In the genomic region with DNA sequence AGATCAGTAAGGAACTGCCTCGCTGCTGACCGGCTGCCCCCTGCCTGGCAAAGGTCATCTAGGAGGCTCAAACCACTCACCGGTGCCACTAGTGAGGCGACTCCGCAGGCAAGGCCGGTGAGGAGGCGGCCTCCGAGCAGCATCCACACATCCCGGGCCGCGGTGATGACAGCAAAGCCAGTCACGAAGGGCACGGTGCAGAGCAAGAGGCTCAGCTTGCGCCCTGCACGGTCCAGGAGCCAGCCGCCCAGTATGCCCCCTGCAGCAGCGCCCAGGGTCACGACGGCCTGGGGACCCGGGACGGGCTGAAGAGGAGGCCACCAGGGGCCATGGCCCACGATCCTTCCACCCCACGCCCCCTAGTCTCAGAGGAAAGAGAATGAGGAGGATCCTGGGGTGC, we compare ENCODE assay signal across 8 mouse cellular contexts. TPM values are rescaled to one million over a fixed set of nuclear protein-coding genes. Genes with fewer than 3 reads are reported as not detected.
A peak's percentile ranks its signal among the peaks of the same experiment; 100 is the strongest.
DNase-seq lines count a peak whose midpoint lies in the region; ATAC-seq and TF ChIP-seq lines count a peak whose summit lies in the region.

No protein-coding gene starts in this region.

- WGBS in forebrain, embryonic 12.5 days = under 1% methylated on average over 23 of the region's 23 CpGs
- under 1% methylated on average over 23 of the region's 23 CpGs for WGBS in limb, embryonic 14.5 days
- WGBS in neural tube, embryonic 12.5 days = 2% methylated on average over 23 of the region's 23 CpGs

- no peak for ATAC-seq in CD4-positive, CD25-positive, alpha-beta regulatory T cell, adult 4 months
- peak; percentile 42 for ATAC-seq in forebrain, embryonic 12.5 days (ENCODE audit: low FRiP score)
- 0 out of 2 replicates have a peak, but pooled peaks have one; percentile 0 for ATAC-seq in limb, embryonic 14.5 days (ENCODE audit: low FRiP score, low read depth)
- peak; percentile 71 for ATAC-seq in neural tube, embryonic 12.5 days (ENCODE audit: low FRiP score, low read depth)

- H3K27ac ChIP-seq in forebrain, embryonic 12.5 days = no peak overlapping the region
- H3K27ac ChIP-seq in limb, embryonic 14.5 days (replicated peaks; ENCODE audit: low read depth, low read length) = no peak overlapping the region
- no peak overlapping the region for H3K27ac ChIP-seq in neural tube, embryonic 12.5 days

- H3K9me3 ChIP-seq in forebrain, embryonic 12.5 days = no peaks in the 10 kb centered on the region
- H3K9me3 ChIP-seq in limb, embryonic 14.5 days (ENCODE audit: control insufficient read depth, low read length) = no peaks in the 10 kb centered on the region
- no peaks in the 10 kb centered on the region for H3K9me3 ChIP-seq in neural tube, embryonic 12.5 days

- peaks cover 27% of the 10 kb centered on the region for H3K4me1 ChIP-seq in forebrain, embryonic 12.5 days
- peaks cover 9% of the 10 kb centered on the region for H3K4me1 ChIP-seq in limb, embryonic 14.5 days (ENCODE audit: control insufficient read depth, insufficient read depth, low read length)
- peaks cover 17% of the 10 kb centered on the region for H3K4me1 ChIP-seq in neural tube, embryonic 12.5 days

- peak overlapping the region; percentile 95 for H3K4me2 ChIP-seq in forebrain, embryonic 12.5 days
- peak overlapping the region; percentile 97 for H3K4me2 ChIP-seq in limb, embryonic 14.5 days (replicated peaks; ENCODE audit: low read depth, low read length, severe bottlenecking)
- H3K4me2 ChIP-seq in neural tube, embryonic 12.5 days (replicated peaks) = peak overlapping the region; percentile 99

- peak; percentile 38 for DNase-seq in CD4-positive, CD25-positive, alpha-beta regulatory T cell, adult 2 months (ENCODE audit: low read depth, low spot score)
- peak; percentile 37 for DNase-seq in retina, embryonic 14.5 days (ENCODE audit: low spot score)
- no peak for DNase-seq in retina, postnatal 1 day
- DNase-seq in limb, embryonic 14.5 days (ENCODE audit: low spot score) = no peak
- no peak for DNase-seq in layer of hippocampus, adult 9-11 months

- H3K36me3 ChIP-seq in forebrain, embryonic 12.5 days (replicated peaks) = no peaks in the 10 kb centered on the region
- H3K36me3 ChIP-seq in limb, embryonic 14.5 days (ENCODE audit: control insufficient read depth, insufficient read depth, low read length) = peaks cover 7% of the 10 kb centered on the region; the same call in 1 of the 2 replicates
- peaks cover 4% of the 10 kb centered on the region for H3K36me3 ChIP-seq in neural tube, embryonic 12.5 days

- no peak for TF ChIP-seq POLR2A in limb, embryonic 14.5 days (IDR thresholded peaks at IDR 0.05; ENCODE audit: borderline replicate concordance, extremely low read depth, insufficient read depth, insufficient read length)

- H3K4me3 ChIP-seq in forebrain, embryonic 12.5 days (replicated peaks) = peak overlapping the region; percentile 74
- peak overlapping the region; percentile 68 for H3K4me3 ChIP-seq in limb, embryonic 14.5 days (replicated peaks; ENCODE audit: low read length)
- H3K4me3 ChIP-seq in neural tube, embryonic 12.5 days = peak overlapping the region; percentile 73

- H3K9ac ChIP-seq in forebrain, embryonic 12.5 days = peak overlapping the region; percentile 91
- peak overlapping the region; percentile 76 for H3K9ac ChIP-seq in limb, embryonic 14.5 days (ENCODE audit: low read depth, low read length, severe bottlenecking)
- peak overlapping the region; percentile 83 for H3K9ac ChIP-seq in neural tube, embryonic 12.5 days

- H3K27me3 ChIP-seq in forebrain, embryonic 12.5 days = peaks cover 12% of the 10 kb centered on the region
- H3K27me3 ChIP-seq in limb, embryonic 14.5 days (ENCODE audit: control insufficient read depth, insufficient read depth, low read length) = no peaks in the 10 kb centered on the region
- no peaks in the 10 kb centered on the region for H3K27me3 ChIP-seq in neural tube, embryonic 12.5 days (replicated peaks)

RNA-seq across cellular contexts. Expression of gene Slc2a8, which starts 0.6 kb away (rescaled TPM):
- polyA plus RNA-seq in CD4-positive, CD25-positive, alpha-beta regulatory T cell, adult 4 months (2017; shearing (Covaris generic)) = 1 to 10 TPM; 1.7 to 3.3 TPM
- polyA plus RNA-seq in forebrain, embryonic 12.5 days (2016; fragmentation: Nextera tagmentation; extraction: Ambion mirVana) = 14.4 and 16.3 TPM in 2 replicates
- polyA plus RNA-seq in limb, embryonic 14.5 days (2012; rRNA removed) = 26.0 and 40.6 TPM in 2 replicates
- polyA plus RNA-seq in limb, embryonic 14.5 days (2014; fragmentation: Nextera tagmentation; extraction: Ambion mirVana) = 16.8 and 20.4 TPM in 2 replicates
- polyA plus RNA-seq in neural tube, embryonic 12.5 days (2016; fragmentation: Nextera tagmentation; extraction: Ambion mirVana) = 25.0 and 26.3 TPM in 2 replicates

RNA-seq across cellular contexts. Expression of gene Lrsam1, which starts 19.9 kb away (rescaled TPM):
- polyA plus RNA-seq in CD4-positive, CD25-positive, alpha-beta regulatory T cell, adult 4 months (2017; shearing (Covaris generic)) = 10 to 100 TPM in 1 of 2 experiments, 1 to 10 TPM in 1; 5.5 to 11.1 TPM
- 16.6 and 18.2 TPM in 2 replicates for polyA plus RNA-seq in forebrain, embryonic 12.5 days (2016; fragmentation: Nextera tagmentation; extraction: Ambion mirVana)
- 18.0 and 20.3 TPM in 2 replicates for polyA plus RNA-seq in limb, embryonic 14.5 days (2012; rRNA removed)
- 9.4 and 11.5 TPM in 2 replicates for polyA plus RNA-seq in limb, embryonic 14.5 days (2014; fragmentation: Nextera tagmentation; extraction: Ambion mirVana)
- polyA plus RNA-seq in neural tube, embryonic 12.5 days (2016; fragmentation: Nextera tagmentation; extraction: Ambion mirVana) = 17.8 and 22.3 TPM in 2 replicates

RNA-seq across cellular contexts. Expression of gene Rpl12, which starts 19.9 kb away (rescaled TPM):
- 100 to 1,000 TPM in 1 of 2 experiments, 10 to 100 TPM in 1; 43.5 to 613 TPM for polyA plus RNA-seq in CD4-positive, CD25-positive, alpha-beta regulatory T cell, adult 4 months (2017; shearing (Covaris generic))
- 115 and 128 TPM in 2 replicates for polyA plus RNA-seq in forebrain, embryonic 12.5 days (2016; fragmentation: Nextera tagmentation; extraction: Ambion mirVana)
- polyA plus RNA-seq in limb, embryonic 14.5 days (2012; rRNA removed) = 1,366 and 1,484 TPM in 2 replicates
- polyA plus RNA-seq in limb, embryonic 14.5 days (2014; fragmentation: Nextera tagmentation; extraction: Ambion mirVana) = 237 and 247 TPM in 2 replicates
- 108 and 122 TPM in 2 replicates for polyA plus RNA-seq in neural tube, embryonic 12.5 days (2016; fragmentation: Nextera tagmentation; extraction: Ambion mirVana)

Comparison
In these comparisons a context has a peak if more than half of its experiments do, and no peak if none do; other contexts are left out.
1. DNase-seq: peak in CD4-positive, CD25-positive, alpha-beta regulatory T cell, adult 2 months (single experiment) and retina, embryonic 14.5 days (single experiment); none in retina, postnatal 1 day (single experiment), limb, embryonic 14.5 days (single experiment) and layer of hippocampus, adult 9-11 months (single experiment).
2. Peak in every context shown above with its lines, with median percentiles within 50 percentile points of each other: H3K4me2 ChIP-seq, H3K4me3 ChIP-seq and H3K9ac ChIP-seq.